Mouse (Mus musculus) monocyte, adult 59 days (primary cell): ENCODE data around the gene Atg3. TPM values are rescaled to one million over a fixed set of nuclear protein-coding genes. Genes with fewer than 3 reads are reported as not detected.

Experiments
- total RNA-seq, 2 experiments: library from RNA; stranded (reverse); gene quantifications; one replicate each; pipeline ENCODE4 v1.2.4; 2023

Atg3 gene
- 10 to 100 TPM; 62.9 to 66.8 TPM for total RNA-seq

GRCm38 (mm10) chr16:45158522-45159388, at the start of gene Atg3, which contains the start of gene Slc35a5:
TSS of gene Atg3 (plus strand) at chr16:45158785.
TSS of gene Slc35a5 (minus strand) at chr16:45158706.

GRCm38 (mm10) chr16:45223648-45224388, 65.2 kb downstream of the Atg3 start, which contains the start of gene Btla:
TSS of gene Btla (plus strand) at chr16:45224315.

Other genes starting within 250 kb of the Atg3 start
- 1 to 10 TPM in 1 of 2 experiments, under 1 TPM in 1; 0.45 to 1.7 TPM for gene Cd200r3, start 215.1 kb upstream of the Atg3 start, total RNA-seq
- 1 to 10 TPM in 1 of 2 experiments, under 1 TPM in 1; 0.39 to 1.1 TPM for gene Ccdc80, start 65.4 kb upstream of the Atg3 start, total RNA-seq
- 10 to 100 TPM; 26.7 to 32.4 TPM for gene Slc35a5, start 79 bp upstream of the Atg3 start, total RNA-seq
- gene Btla, start 65.5 kb downstream of the Atg3 start, total RNA-seq = 10 to 100 TPM in 1 of 2 experiments, 1 to 10 TPM in 1; 8.9 to 11.9 TPM